Mouse (Mus musculus): ENCODE data around the gene Dus4l. TPM values are rescaled to one million over a fixed set of nuclear protein-coding genes. Genes with fewer than 3 reads are reported as not detected.

Gene Dus4l
- polyA plus RNA-seq, 1 experiment from 2014 or later = 9.0 TPM

Other genes starting within 250 kb of the Dus4l start
- 15.7 and 17.8 TPM in 2 replicates for gene Cbll1, start 155.2 kb downstream of the Dus4l start, polyA plus RNA-seq (2015; fragmentation: Nextera tagmentation; extraction: Ambion mirVana)
- gene Slc26a4, start 94.9 kb downstream of the Dus4l start, polyA plus RNA-seq (2015; fragmentation: Nextera tagmentation; extraction: Ambion mirVana) = 0.07 TPM in 1 of 2 replicates, not detected in the other
- 28.0 and 29.7 TPM in 2 replicates for gene Bcap29, start 20.2 kb downstream of the Dus4l start, polyA plus RNA-seq (2015; fragmentation: Nextera tagmentation; extraction: Ambion mirVana)
- gene Cog5, start within 50 bp of the Dus4l start, polyA plus RNA-seq (2015; fragmentation: Nextera tagmentation; extraction: Ambion mirVana) = 26.9 and 28.1 TPM in 2 replicates
- 14.8 and 17.5 TPM in 2 replicates for gene Gpr22, start 59.1 kb upstream of the Dus4l start, polyA plus RNA-seq (2015; fragmentation: Nextera tagmentation; extraction: Ambion mirVana)